Mouse (Mus musculus) C2C12 (cell line): ENCODE results near the gene Srsf5.
"Not testable (repeated sequence)": the region's sequence is repeated elsewhere in the genome, so short reads cannot be mapped to it uniquely, and the experiment has no call there.

Experiments used
- CTCF ChIP-seq: IDR thresholded peaks from one replicate; pipeline ENCODE4 v1.5.1; 2011; ENCODE audit not compliant: control insufficient read depth, insufficient read depth, insufficient read length
- USF1 ChIP-seq: IDR thresholded peaks from one replicate; pipeline ENCODE4 v1.6.1; 2011; ENCODE audit warnings: low read depth, mild to moderate bottlenecking, control low read depth, moderate library complexity

DNA sequence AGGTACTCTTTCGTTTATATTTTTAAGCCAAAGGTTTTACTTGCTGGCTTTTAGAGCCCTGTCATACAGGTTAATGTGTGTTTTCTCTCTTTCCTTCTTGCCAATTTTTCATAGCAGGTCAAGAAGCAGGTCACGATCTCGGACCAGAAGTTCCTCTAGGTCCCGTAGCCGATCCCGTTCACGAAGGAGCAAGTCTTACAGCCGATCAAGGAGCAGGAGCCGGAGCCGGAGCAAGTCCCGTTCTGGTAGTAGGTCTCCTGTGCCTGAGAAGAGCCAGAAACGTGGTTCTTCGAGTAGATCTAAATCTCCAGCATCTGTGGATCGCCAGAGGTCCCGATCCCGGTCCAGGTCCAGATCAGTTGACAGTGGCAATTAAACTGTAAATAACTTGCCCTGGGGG, 4.3 kb downstream of the Srsf5 start:
- TF ChIP-seq CTCF, USF1: not testable (repeated sequence)
